Comparison of ENCODE assay signal across 9 mouse cellular contexts in genomic region chr7:81523663-81524017, GRCm38 (mm10). TPM values are rescaled to one million over a fixed set of nuclear protein-coding genes. Genes with fewer than 3 reads are reported as not detected.
DNase-seq lines count a peak whose midpoint lies in the region; ATAC-seq and TF ChIP-seq lines count a peak whose summit lies in the region.
"Had no signal": no experiment of that assay in that cellular context is flagged by ENCODE, and none has a peak within 500 bp of the region (broad histone marks: within the 10 kb centered on the region; RNA-seq: fewer than 3 reads in every experiment).

No protein-coding gene starts in this region.

- peak overlapping the region; percentile 58 for H3K4me3 ChIP-seq in lung, embryonic 14.5 days (ENCODE audit: low read depth, low read length)
- peak overlapping the region; percentile 74 for H3K4me3 ChIP-seq in embryonic facial prominence, embryonic 13.5 days
- H3K4me3 ChIP-seq in intestine, embryonic 15.5 days (replicated peaks), result peak overlapping the region; percentile 57
- H3K4me3 ChIP-seq in neural tube, embryonic 13.5 days, result peak overlapping the region; percentile 70

- peak overlapping the region; percentile 95 for H3K27ac ChIP-seq in lung, embryonic 14.5 days (ENCODE audit: low read depth)
- H3K27ac ChIP-seq in embryonic facial prominence, embryonic 13.5 days, result peak overlapping the region; percentile 96
- peak overlapping the region; percentile 96 for H3K27ac ChIP-seq in intestine, embryonic 15.5 days
- peak overlapping the region; percentile 95 for H3K27ac ChIP-seq in neural tube, embryonic 13.5 days (replicated peaks)

- no peaks in the 10 kb centered on the region for H3K9me3 ChIP-seq in lung, embryonic 14.5 days (ENCODE audit: low read depth, low read length)
- H3K9me3 ChIP-seq in embryonic facial prominence, embryonic 13.5 days, result no peaks in the 10 kb centered on the region
- no peaks in the 10 kb centered on the region for H3K9me3 ChIP-seq in intestine, embryonic 15.5 days
- no peaks in the 10 kb centered on the region for H3K9me3 ChIP-seq in neural tube, embryonic 13.5 days

- no peak for TF ChIP-seq CTCF in lung, embryonic 14.5 days (IDR thresholded peaks at IDR 0.05; ENCODE audit: low read depth)

- peak overlapping the region; percentile 75 for H3K4me2 ChIP-seq in lung, embryonic 14.5 days
- peak overlapping the region; percentile 64 for H3K4me2 ChIP-seq in embryonic facial prominence, embryonic 13.5 days
- H3K4me2 ChIP-seq in intestine, embryonic 15.5 days (replicated peaks), result peak overlapping the region; percentile 59
- H3K4me2 ChIP-seq in neural tube, embryonic 13.5 days, result peak overlapping the region; percentile 87

- DNase-seq in lung, embryonic 14.5 days, result no peak
- DNase-seq in lung, postnatal 25 days (ENCODE audit: low spot score), result no peak
- DNase-seq in thymus, postnatal 0 days (ENCODE audit: low spot score), result no peak
- DNase-seq in adrenal gland, adult 2 months, result no peak
- DNase-seq in spleen, adult 18-20 months, result no peak

- no peaks in the 10 kb centered on the region for H3K27me3 ChIP-seq in lung, embryonic 14.5 days (ENCODE audit: insufficient read depth, low read length)
- no peaks in the 10 kb centered on the region for H3K27me3 ChIP-seq in embryonic facial prominence, embryonic 13.5 days
- H3K27me3 ChIP-seq in intestine, embryonic 15.5 days (replicated peaks), result no peaks in the 10 kb centered on the region
- H3K27me3 ChIP-seq in neural tube, embryonic 13.5 days, result no peaks in the 10 kb centered on the region

- peak overlapping the region; percentile 75 for H3K9ac ChIP-seq in lung, embryonic 14.5 days
- H3K9ac ChIP-seq in embryonic facial prominence, embryonic 13.5 days, result peak overlapping the region; percentile 72
- H3K9ac ChIP-seq in intestine, embryonic 15.5 days, result peak overlapping the region; percentile 40
- peak overlapping the region; percentile 77 for H3K9ac ChIP-seq in neural tube, embryonic 13.5 days

- no peak; the same call in 1 of the 2 replicates for ATAC-seq in lung, embryonic 14.5 days (ENCODE audit: insufficient read depth)
- no peak for ATAC-seq in embryonic facial prominence, embryonic 13.5 days (ENCODE audit: insufficient number of reproducible peaks, insufficient read depth, low FRiP score, low TSS enrichment, low read depth)
- ATAC-seq in intestine, embryonic 15.5 days, result no peak; the same call in 1 of the 2 replicates
- ATAC-seq in neural tube, embryonic 13.5 days (ENCODE audit: low read depth), result no peak; the same call in 1 of the 2 replicates

- H3K4me1 ChIP-seq in lung, embryonic 14.5 days (ENCODE audit: insufficient read depth), result peaks cover 8% of the 10 kb centered on the region
- peaks cover 14% of the 10 kb centered on the region for H3K4me1 ChIP-seq in embryonic facial prominence, embryonic 13.5 days
- peaks cover 12% of the 10 kb centered on the region; the same call in 1 of the 2 replicates for H3K4me1 ChIP-seq in intestine, embryonic 15.5 days (replicated peaks)
- peaks cover 24% of the 10 kb centered on the region for H3K4me1 ChIP-seq in neural tube, embryonic 13.5 days (replicated peaks)

- peaks cover 18% of the 10 kb centered on the region for H3K36me3 ChIP-seq in lung, embryonic 14.5 days (ENCODE audit: insufficient read depth)
- peaks cover 28% of the 10 kb centered on the region for H3K36me3 ChIP-seq in embryonic facial prominence, embryonic 13.5 days
- peaks cover 11% of the 10 kb centered on the region; the same call in 1 of the 2 replicates for H3K36me3 ChIP-seq in intestine, embryonic 15.5 days
- peaks cover 31% of the 10 kb centered on the region for H3K36me3 ChIP-seq in neural tube, embryonic 13.5 days

- WGBS in lung, embryonic 14.5 days, result 8% methylated on average over 13 of the region's 13 CpGs
- WGBS in embryonic facial prominence, embryonic 13.5 days, result 10% methylated on average over 13 of the region's 13 CpGs
- WGBS in intestine, embryonic 15.5 days, result 5% methylated on average over 13 of the region's 13 CpGs
- WGBS in neural tube, embryonic 13.5 days, result 12% methylated on average over 13 of the region's 13 CpGs

RNA-seq across cellular contexts. Expression of gene BC048679, which starts 25.6 kb away (rescaled TPM):
- polyA plus RNA-seq in lung, embryonic 14.5 days (2014; fragmentation: Nextera tagmentation; extraction: Ambion mirVana), result not detected in 2 replicates
- polyA plus RNA-seq in embryonic facial prominence, embryonic 13.5 days (2015; fragmentation: Nextera tagmentation; extraction: Ambion mirVana), result not detected in 2 replicates
- not detected in 2 replicates for polyA plus RNA-seq in intestine, embryonic 15.5 days (2015; fragmentation: Nextera tagmentation; extraction: Ambion mirVana)
- polyA plus RNA-seq in neural tube, embryonic 13.5 days (2015; fragmentation: Nextera tagmentation; extraction: Ambion mirVana), result not detected in 2 replicates
- polyA plus RNA-seq in thymus, postnatal 0 days (2015; fragmentation: Nextera tagmentation; extraction: Ambion mirVana), result not detected in 2 replicates
- total RNA-seq in adrenal gland, adult 2 months (2021), result not detected
- polyA plus RNA-seq in adrenal gland, adult 2 months (2012; rRNA removed), result not detected in 2 replicates
- total RNA-seq: neutrophil, adult 5-6 weeks had no signal

RNA-seq across cellular contexts. Expression of gene Ap3b2, which starts 29.9 kb away (rescaled TPM):
- 0.14 and 0.55 TPM in 2 replicates for polyA plus RNA-seq in lung, embryonic 14.5 days (2014; fragmentation: Nextera tagmentation; extraction: Ambion mirVana)
- polyA plus RNA-seq in embryonic facial prominence, embryonic 13.5 days (2015; fragmentation: Nextera tagmentation; extraction: Ambion mirVana), result 2.6 and 2.9 TPM in 2 replicates
- 5.9 and 6.2 TPM in 2 replicates for polyA plus RNA-seq in intestine, embryonic 15.5 days (2015; fragmentation: Nextera tagmentation; extraction: Ambion mirVana)
- 127 and 131 TPM in 2 replicates for polyA plus RNA-seq in neural tube, embryonic 13.5 days (2015; fragmentation: Nextera tagmentation; extraction: Ambion mirVana)
- 0.35 and 0.57 TPM in 2 replicates for polyA plus RNA-seq in thymus, postnatal 0 days (2015; fragmentation: Nextera tagmentation; extraction: Ambion mirVana)
- total RNA-seq in adrenal gland, adult 2 months (2021), result 10 to 100 TPM in 1 of 2 experiments, 1 to 10 TPM in 1; 8.7 to 15.4 TPM
- polyA plus RNA-seq in adrenal gland, adult 2 months (2012; rRNA removed), result 7.4 and 9.5 TPM in 2 replicates
- total RNA-seq: neutrophil, adult 5-6 weeks had no signal

RNA-seq across cellular contexts. Expression of gene Fsd2, which starts 43.1 kb away (rescaled TPM):
- 0.12 and 0.37 TPM in 2 replicates for polyA plus RNA-seq in lung, embryonic 14.5 days (2014; fragmentation: Nextera tagmentation; extraction: Ambion mirVana)
- polyA plus RNA-seq in embryonic facial prominence, embryonic 13.5 days (2015; fragmentation: Nextera tagmentation; extraction: Ambion mirVana), result 0.08 and 0.21 TPM in 2 replicates
- polyA plus RNA-seq in intestine, embryonic 15.5 days (2015; fragmentation: Nextera tagmentation; extraction: Ambion mirVana), result 0.10 and 0.15 TPM in 2 replicates
- polyA plus RNA-seq in neural tube, embryonic 13.5 days (2015; fragmentation: Nextera tagmentation; extraction: Ambion mirVana), result 0.10 and 0.29 TPM in 2 replicates
- polyA plus RNA-seq in thymus, postnatal 0 days (2015; fragmentation: Nextera tagmentation; extraction: Ambion mirVana), result 0.73 and 0.87 TPM in 2 replicates
- total RNA-seq in adrenal gland, adult 2 months (2021), result 1 to 10 TPM; 1.2 to 1.7 TPM
- polyA plus RNA-seq in adrenal gland, adult 2 months (2012; rRNA removed), result 0.51 and 0.61 TPM in 2 replicates

RNA-seq across cellular contexts. Expression of gene Whamm, which starts 47.4 kb away (rescaled TPM):
- polyA plus RNA-seq in lung, embryonic 14.5 days (2014; fragmentation: Nextera tagmentation; extraction: Ambion mirVana), result 8.0 and 9.3 TPM in 2 replicates
- 2.5 and 4.4 TPM in 2 replicates for polyA plus RNA-seq in embryonic facial prominence, embryonic 13.5 days (2015; fragmentation: Nextera tagmentation; extraction: Ambion mirVana)
- polyA plus RNA-seq in intestine, embryonic 15.5 days (2015; fragmentation: Nextera tagmentation; extraction: Ambion mirVana), result 5.9 and 6.3 TPM in 2 replicates
- 7.1 and 8.0 TPM in 2 replicates for polyA plus RNA-seq in neural tube, embryonic 13.5 days (2015; fragmentation: Nextera tagmentation; extraction: Ambion mirVana)
- 7.2 and 8.3 TPM in 2 replicates for polyA plus RNA-seq in thymus, postnatal 0 days (2015; fragmentation: Nextera tagmentation; extraction: Ambion mirVana)
- total RNA-seq in adrenal gland, adult 2 months (2021), result 10 to 100 TPM; 16.7 to 21.7 TPM
- 48.7 and 57.5 TPM in 2 replicates for polyA plus RNA-seq in adrenal gland, adult 2 months (2012; rRNA removed)

Comparison
In these comparisons a context has a peak if more than half of its experiments do, and no peak if none do; other contexts are left out.
1. RNA of gene Ap3b2, which starts 29.9 kb away (polyA plus RNA-seq): 127 to 131 TPM in neural tube, embryonic 13.5 days; 7.4 to 9.5 TPM in adrenal gland, adult 2 months, 5.9 to 6.2 TPM in intestine, embryonic 15.5 days, 2.6 to 2.9 TPM in embryonic facial prominence, embryonic 13.5 days, 0.35 to 0.57 TPM in thymus, postnatal 0 days and 0.14 to 0.55 TPM in lung, embryonic 14.5 days; every median in the first group is over 10 times any median in the second.
2. Peak in every context shown above with its lines, with median percentiles within 50 percentile points of each other: H3K27ac ChIP-seq, H3K4me2 ChIP-seq, H3K4me3 ChIP-seq and H3K9ac ChIP-seq.